Mouse (Mus musculus): ENCODE data around the gene Sptbn4. TPM values are rescaled to one million over a fixed set of nuclear protein-coding genes. Genes with fewer than 3 reads are reported as not detected.

Gene Sptbn4
- polyA plus RNA-seq, 1 experiment from 2014 or later: 0.10 TPM

DNA sequence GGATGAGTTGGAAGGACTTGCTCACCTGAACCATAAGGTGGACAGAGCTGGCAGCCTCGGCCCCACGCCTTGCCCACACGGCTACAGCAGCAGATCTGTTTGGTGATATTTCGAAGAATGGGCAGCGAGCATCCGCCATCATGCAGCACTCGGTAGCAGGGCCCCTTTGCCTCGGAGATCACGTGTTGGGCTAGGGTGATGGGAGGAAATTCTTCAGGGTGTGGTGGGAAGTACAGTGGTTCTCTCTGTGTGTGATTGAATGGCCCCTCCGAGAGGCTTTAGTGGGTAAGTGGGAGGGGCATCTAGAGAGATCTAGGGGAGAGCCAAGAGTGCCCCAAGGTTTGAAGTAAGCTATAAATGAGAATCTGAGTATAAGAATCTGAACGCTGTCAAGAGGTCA lies 119.3 kb downstream of the Sptbn4 start:
- no peak for DNase-seq (ENCODE audit: low spot score)

GRCm38 (mm10) chr7:27327500-27327899 lies 120.0 kb downstream of the Sptbn4 start:
- DNase-seq (ENCODE audit: low spot score): no peak

GRCm38 (mm10) chr7:27326101-27326880 lies 121.2 kb downstream of the Sptbn4 start:
- DNase-seq (ENCODE audit: low spot score): no peak

- no peak for DNase-seq (ENCODE audit: low spot score)
Observed at GRCm38 (mm10) chr7:27325697-27326096, 121.8 kb downstream of the Sptbn4 start.

GRCm38 (mm10) chr7:27324928-27325327 lies 122.6 kb downstream of the Sptbn4 start:
- no peak for DNase-seq (ENCODE audit: low spot score)

DNA sequence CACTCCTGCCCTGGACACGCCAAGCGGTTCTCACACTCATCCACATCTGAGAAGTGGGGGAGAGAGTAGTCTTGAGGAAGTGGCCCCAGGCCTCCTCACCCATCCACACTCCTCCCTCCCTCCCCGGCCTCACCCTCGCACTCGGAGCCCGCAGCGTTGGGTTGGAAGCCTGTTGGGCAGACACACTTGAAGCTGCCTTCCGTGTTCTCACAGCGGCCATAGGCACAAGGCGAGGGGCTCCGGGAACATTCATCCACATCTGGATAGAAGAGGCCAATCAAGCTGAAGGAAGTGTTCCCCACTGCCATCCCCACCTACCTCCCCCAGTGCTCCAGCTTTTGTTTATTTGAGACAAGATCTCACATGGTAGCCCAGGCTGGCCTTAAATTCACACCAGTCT lies 123.3 kb downstream of the Sptbn4 start:
- DNase-seq (ENCODE audit: low spot score): no peak

- no peak for DNase-seq (ENCODE audit: low spot score)
Observed at GRCm38 (mm10) chr7:27323001-27323400, 124.5 kb downstream of the Sptbn4 start.

DNA sequence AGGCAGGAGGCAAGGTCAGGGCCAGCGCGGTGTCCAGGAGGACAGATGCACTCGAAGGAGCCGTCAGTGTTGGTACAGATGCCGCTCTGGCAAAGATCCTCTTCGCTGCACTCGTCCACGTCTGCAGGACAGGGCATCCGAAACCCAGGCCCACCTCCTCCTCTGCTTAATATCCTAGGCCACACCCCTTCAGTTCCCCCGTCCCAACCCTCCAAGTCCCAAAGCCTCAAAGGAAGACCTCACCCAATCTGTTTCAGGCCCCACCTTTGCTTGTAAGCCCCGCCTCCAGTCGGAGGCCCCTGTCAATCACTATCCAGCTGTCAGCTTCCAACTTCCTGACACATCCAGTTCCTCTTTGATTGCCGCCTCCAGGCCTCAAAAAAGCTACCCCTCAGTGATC lies 125.2 kb downstream of the Sptbn4 start:
- no peak for DNase-seq (ENCODE audit: low spot score)

- no peak for DNase-seq (ENCODE audit: low spot score)
Observed at GRCm38 (mm10) chr7:27319411-27319810, 128.1 kb downstream of the Sptbn4 start.

DNA sequence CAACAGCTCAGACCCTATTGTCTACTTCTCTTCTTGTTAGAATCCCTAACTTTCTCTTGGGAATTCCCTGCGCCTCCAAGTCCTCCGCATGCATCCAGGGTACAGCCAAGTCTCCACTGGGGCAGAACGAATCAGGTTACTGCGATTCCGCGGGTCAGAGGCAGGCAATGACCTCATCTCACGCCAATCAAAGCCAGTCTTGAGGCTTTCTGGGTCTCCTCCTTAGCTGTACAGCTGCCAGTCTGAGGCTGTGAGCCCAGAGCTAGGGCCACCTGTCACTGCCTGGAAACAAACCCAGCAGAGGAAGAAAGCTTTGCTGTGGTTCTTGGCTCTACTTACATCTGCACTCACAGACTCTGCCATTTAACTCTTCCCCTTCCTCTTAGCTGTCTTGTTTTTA lies 131.5 kb downstream of the Sptbn4 start:
- DNase-seq (ENCODE audit: low spot score): peak; percentile 80

DNA sequence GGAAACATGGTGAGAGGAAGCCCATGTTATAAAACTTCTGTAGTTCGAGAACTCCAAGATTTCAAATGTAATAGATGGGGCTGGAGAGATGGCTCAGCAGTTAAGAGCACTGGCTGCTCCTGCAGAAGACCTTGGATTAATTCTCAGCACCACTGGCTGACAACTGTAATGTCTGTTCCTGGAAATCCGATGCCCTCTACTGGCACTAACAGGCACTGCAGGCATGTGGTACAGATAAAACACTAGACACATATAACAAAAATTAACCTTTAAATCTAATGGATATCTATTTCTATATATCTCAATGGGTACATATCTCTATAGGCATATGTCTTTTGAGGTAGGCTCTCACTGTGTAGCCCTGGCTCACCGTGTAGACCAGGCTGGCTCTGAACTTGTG lies 133.1 kb downstream of the Sptbn4 start:
- no peak for DNase-seq (ENCODE audit: low spot score)

GRCm38 (mm10) chr7:27311651-27312284 lies 135.7 kb downstream of the Sptbn4 start:
- DNase-seq (ENCODE audit: low spot score): no peak

DNA sequence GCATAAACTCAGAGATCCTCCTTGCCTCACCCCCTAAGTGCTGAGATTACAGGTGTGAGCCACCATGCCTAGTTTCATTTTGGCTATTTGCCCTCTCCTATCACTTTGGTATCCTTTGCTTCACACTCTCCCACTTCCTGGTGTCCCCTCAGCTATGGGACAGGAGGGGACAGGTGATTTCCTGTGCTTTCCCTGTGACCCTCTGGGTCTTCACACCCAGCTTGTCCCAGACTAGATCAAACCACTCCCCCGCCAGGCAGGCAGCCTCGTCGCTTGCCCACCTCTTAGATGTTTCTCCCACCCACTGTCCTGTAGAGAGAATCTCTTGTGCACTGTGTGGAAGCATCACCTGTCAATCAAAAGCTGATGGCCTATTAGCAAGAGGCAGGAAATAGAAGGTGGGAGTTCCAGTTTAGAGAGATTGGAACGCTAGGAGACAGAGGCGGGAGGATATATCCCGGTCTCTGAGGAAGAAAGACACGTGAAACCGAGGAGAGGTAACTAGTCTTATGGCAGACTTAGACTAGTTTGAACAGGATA lies 136.4 kb downstream of the Sptbn4 start:
- DNase-seq (ENCODE audit: low spot score): no peak

- DNase-seq (ENCODE audit: low spot score): no peak
Observed at GRCm38 (mm10) chr7:27310306-27310705, 137.2 kb downstream of the Sptbn4 start.

DNA sequence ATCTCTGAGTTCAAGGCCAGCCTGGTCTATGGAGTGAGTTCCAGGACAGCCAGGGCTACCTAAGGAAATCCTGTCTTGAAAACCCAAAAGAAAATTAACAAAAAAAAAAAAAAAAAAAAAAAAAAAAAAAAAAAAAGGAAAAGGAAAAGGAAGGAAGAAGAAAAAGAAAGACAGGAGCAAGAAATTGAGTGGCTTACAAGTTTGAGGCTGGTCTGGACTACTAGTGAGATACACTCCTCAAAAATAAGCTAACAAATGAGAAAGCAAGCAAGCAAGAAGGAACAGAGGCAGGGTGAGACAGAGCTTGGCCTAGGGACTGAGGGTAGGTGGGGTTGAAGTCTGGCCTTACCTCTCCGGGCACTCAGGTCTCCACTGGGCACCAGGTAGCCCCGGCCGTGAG lies 137.7 kb downstream of the Sptbn4 start:
- DNase-seq (ENCODE audit: low spot score): no peak

GRCm38 (mm10) chr7:27308821-27309549 lies 138.5 kb downstream of the Sptbn4 start:
- peak; percentile 12 for DNase-seq (ENCODE audit: low spot score)

GRCm38 (mm10) chr7:27307551-27307950 lies 139.9 kb downstream of the Sptbn4 start:
- no peak for DNase-seq (ENCODE audit: low spot score)

Other genes starting within 250 kb of the Sptbn4 start
- 2.3 TPM in 2 replicates for gene Itpkc, start 219.0 kb downstream of the Sptbn4 start, polyA plus RNA-seq (2015; fragmentation: Nextera tagmentation; extraction: Ambion mirVana)
- gene Coq8b, start 214.7 kb downstream of the Sptbn4 start, polyA plus RNA-seq (2015; fragmentation: Nextera tagmentation; extraction: Ambion mirVana): 15.8 and 15.9 TPM in 2 replicates
- gene Numbl, start 189.3 kb downstream of the Sptbn4 start, polyA plus RNA-seq (2015; fragmentation: Nextera tagmentation; extraction: Ambion mirVana): 3.2 and 3.5 TPM in 2 replicates
- gene Ltbp4, start 110.0 kb downstream of the Sptbn4 start, polyA plus RNA-seq (2015; fragmentation: Nextera tagmentation; extraction: Ambion mirVana): 3.6 and 5.6 TPM in 2 replicates
- 45.1 and 46.3 TPM in 2 replicates for gene Shkbp1, start 91.7 kb downstream of the Sptbn4 start, polyA plus RNA-seq (2015; fragmentation: Nextera tagmentation; extraction: Ambion mirVana)
- 0.44 TPM in 1 of 2 replicates, not detected in the other for gene Gm20479, start 90.3 kb downstream of the Sptbn4 start, polyA plus RNA-seq (2015; fragmentation: Nextera tagmentation; extraction: Ambion mirVana)
- gene Blvrb, start 292 bp upstream of the Sptbn4 start, polyA plus RNA-seq (2015; fragmentation: Nextera tagmentation; extraction: Ambion mirVana): 26.0 and 27.6 TPM in 2 replicates
- 29.0 and 31.0 TPM in 2 replicates for gene Sertad3, start 26.1 kb upstream of the Sptbn4 start, polyA plus RNA-seq (2015; fragmentation: Nextera tagmentation; extraction: Ambion mirVana)
- 33.5 and 35.1 TPM in 2 replicates for gene Sertad1, start 39.2 kb upstream of the Sptbn4 start, polyA plus RNA-seq (2015; fragmentation: Nextera tagmentation; extraction: Ambion mirVana)
- gene Prx, start 51.6 kb upstream of the Sptbn4 start, polyA plus RNA-seq (2015; fragmentation: Nextera tagmentation; extraction: Ambion mirVana): 1.1 and 1.2 TPM in 2 replicates
- gene Hipk4, start 75.6 kb upstream of the Sptbn4 start, polyA plus RNA-seq (2015; fragmentation: Nextera tagmentation; extraction: Ambion mirVana): 0.12 and 0.14 TPM in 2 replicates
- gene Pld3, start 105.5 kb upstream of the Sptbn4 start, polyA plus RNA-seq (2015; fragmentation: Nextera tagmentation; extraction: Ambion mirVana): 134 and 145 TPM in 2 replicates
- 24.6 and 28.7 TPM in 2 replicates for gene 2310022A10Rik, start 105.5 kb upstream of the Sptbn4 start, polyA plus RNA-seq (2015; fragmentation: Nextera tagmentation; extraction: Ambion mirVana)
- 73.2 and 75.3 TPM in 2 replicates for gene Akt2, start 143.9 kb upstream of the Sptbn4 start, polyA plus RNA-seq (2015; fragmentation: Nextera tagmentation; extraction: Ambion mirVana)
- gene Ttc9b, start 206.2 kb upstream of the Sptbn4 start, polyA plus RNA-seq (2015; fragmentation: Nextera tagmentation; extraction: Ambion mirVana): not detected in 2 replicates
- gene Map3k10, start 226.9 kb upstream of the Sptbn4 start, polyA plus RNA-seq (2015; fragmentation: Nextera tagmentation; extraction: Ambion mirVana): 5.2 and 7.2 TPM in 2 replicates
- 2.8 and 3.5 TPM in 2 replicates for gene Zfp607b, start 241.7 kb upstream of the Sptbn4 start, polyA plus RNA-seq (2015; fragmentation: Nextera tagmentation; extraction: Ambion mirVana)

All from thymus, postnatal 0 days (tissue).